Mouse (Mus musculus) limb, embryonic 10.5 days (tissue): Measurements from ENCODE around the gene Fem1a. TPM values are rescaled to one million over a fixed set of nuclear protein-coding genes. Genes with fewer than 3 reads are reported as not detected.

Experiments used
- DNase-seq: peaks from one replicate; pipeline ENCODE4 v3.0.0-alpha.2; 2017; ENCODE audit warnings: low spot score
- H3K27ac ChIP-seq: fragments of 300-500 bp; sonication (generic); 2 replicates; pipeline ENCODE4 v1.5.1; 2016; ENCODE audit warnings: mild to moderate bottlenecking
- H3K27me3 ChIP-seq: fragments of 300-500 bp; sonication (generic); 2 replicates; pipeline ENCODE4 v1.6.1; 2016; ENCODE audit warnings: low read depth, mild to moderate bottlenecking; ENCODE audit not compliant: poor library complexity, severe bottlenecking
- H3K36me3 ChIP-seq: fragments of 300-500 bp; sonication (generic); 2 replicates; pipeline ENCODE4 v1.6.1; 2016; ENCODE audit warnings: mild to moderate bottlenecking, moderate library complexity
- H3K4me1 ChIP-seq: fragments of 300-500 bp; sonication (generic); 2 replicates; pipeline ENCODE4 v1.6.1; 2016
- H3K4me3 ChIP-seq: fragments of 300-500 bp; sonication (generic); 2 replicates; pipeline ENCODE4 v1.5.1; 2016; ENCODE audit warnings: mild to moderate bottlenecking, moderate library complexity
- H3K9me3 ChIP-seq: fragments of 300-500 bp; sonication (generic); replicated peaks from 2 replicates; pipeline ENCODE4 v1.6.1; 2016; ENCODE audit warnings: mild to moderate bottlenecking
- WGBS: fragments of 180-500 bp; shearing (Covaris S2); methylation state at CpG from one replicate; pipeline ENCODE4 v1.1.7; 2016; 5-methylcytosine and 5-hydroxymethylcytosine counted together
- polyA plus RNA-seq: library from polyadenylated mRNA; unstranded; fragments of >200 nt; fragmentation: Nextera tagmentation; extraction: Ambion mirVana; gene quantifications from 2 replicates; pipeline ENCODE4 v1.2.1, GENCODE M21; 2016

Fem1a gene
- polyA plus RNA-seq: 12.2 and 14.6 TPM in 2 replicates

- Histone ChIP-seq H3K4me1 (peaks cover 36% of the 10 kb centered on the region), H3K9me3 (no peaks in the 10 kb centered on the region), H3K27me3 (no peaks in the 10 kb centered on the region), H3K4me3 (peak within 1 kb of the TSS; percentile 72), H3K27ac (peak within 1 kb of the TSS; percentile 81), H3K36me3 (peaks cover 38% of the 10 kb centered on the region)
- under 1% methylated on average over 28 of the region's 28 CpGs for WGBS
- peak; percentile 88 for DNase-seq
Measured at GRCm38 (mm10) chr17:56256239-56256881, at the start of gene Fem1a. Gene Fem1a, plus strand, starts transcription at chr17:56256810.

GRCm38 (mm10) chr17:56206986-56207674 is 49.5 kb upstream of the Fem1a start:
- WGBS: 84% methylated on average over 6 of the region's 6 CpGs
- Histone ChIP-seq H3K27ac (no peak overlapping the region), H3K27me3 (no peaks in the 10 kb centered on the region), H3K9me3 (no peaks in the 10 kb centered on the region), H3K4me1 (no peaks in the 10 kb centered on the region), H3K36me3 (peaks cover 100% of the 10 kb centered on the region), H3K4me3 (no peak overlapping the region)
- no peak for DNase-seq

- peaks cover 96% of the 10 kb centered on the region for H3K36me3 ChIP-seq
Measured at GRCm38 (mm10) chr17:56207963-56208530, 48.6 kb upstream of the Fem1a start.

GRCm38 (mm10) chr17:56208821-56209220 is 47.8 kb upstream of the Fem1a start:
- peaks cover 4% of the 10 kb centered on the region; the same call in 1 of the 2 replicates for H3K4me1 ChIP-seq
- no peak overlapping the region for H3K27ac ChIP-seq
- DNase-seq: no peak
- no peak overlapping the region for H3K4me3 ChIP-seq
- no peaks in the 10 kb centered on the region for H3K27me3 ChIP-seq
- H3K36me3 ChIP-seq: peaks cover 91% of the 10 kb centered on the region
- WGBS: 90% methylated on average over 3 of the region's 3 CpGs
- no peaks in the 10 kb centered on the region for H3K9me3 ChIP-seq

More at GRCm38 (mm10) chr17:56207963-56208530, 48.6 kb upstream of the Fem1a start:
- Histone ChIP-seq H3K9me3 (no peaks in the 10 kb centered on the region), H3K4me3 (no peak overlapping the region), H3K27ac (no peak overlapping the region), H3K4me1 (peaks cover 4% of the 10 kb centered on the region; the same call in 1 of the 2 replicates), H3K27me3 (no peaks in the 10 kb centered on the region)
- no peak for DNase-seq
- 94% methylated on average over 9 of the region's 9 CpGs for WGBS

GRCm38 (mm10) chr17:56211090-56211489 is 45.5 kb upstream of the Fem1a start:
- DNase-seq: no peak
- Histone ChIP-seq H3K27ac (no peak overlapping the region), H3K4me1 (peaks cover 4% of the 10 kb centered on the region; the same call in 1 of the 2 replicates), H3K27me3 (no peaks in the 10 kb centered on the region), H3K9me3 (no peaks in the 10 kb centered on the region), H3K36me3 (peaks cover 80% of the 10 kb centered on the region), H3K4me3 (no peak overlapping the region)
- 96% methylated on average over 2 of the region's 2 CpGs for WGBS

GRCm38 (mm10) chr17:56212676-56213075 is 43.9 kb upstream of the Fem1a start:
- Histone ChIP-seq H3K9me3 (no peaks in the 10 kb centered on the region), H3K4me3 (no peak overlapping the region), H3K4me1 (peaks cover 19% of the 10 kb centered on the region), H3K36me3 (peaks cover 67% of the 10 kb centered on the region), H3K27me3 (no peaks in the 10 kb centered on the region), H3K27ac (no peak overlapping the region)
- WGBS: 73% methylated on average over 6 of the region's 6 CpGs
- no peak for DNase-seq

- 82% methylated on average over 1 of the region's 1 CpGs for WGBS
- no peak for DNase-seq
- H3K27ac ChIP-seq: no peak overlapping the region
- H3K27me3 ChIP-seq: no peaks in the 10 kb centered on the region
- H3K36me3 ChIP-seq: peaks cover 52% of the 10 kb centered on the region
- H3K4me3 ChIP-seq: no peak overlapping the region
- peaks cover 30% of the 10 kb centered on the region for H3K4me1 ChIP-seq
- H3K9me3 ChIP-seq: no peaks in the 10 kb centered on the region
Measured at GRCm38 (mm10) chr17:56214229-56214628, 42.4 kb upstream of the Fem1a start.

GRCm38 (mm10) chr17:56217670-56218069 is 38.9 kb upstream of the Fem1a start:
- WGBS: 73% methylated on average over 13 of the region's 13 CpGs
- Histone ChIP-seq H3K36me3 (peaks cover 18% of the 10 kb centered on the region), H3K4me1 (peaks cover 35% of the 10 kb centered on the region), H3K27ac (peak overlapping the region; percentile 92; the same call in 1 of the 2 replicates), H3K27me3 (no peaks in the 10 kb centered on the region), H3K9me3 (no peaks in the 10 kb centered on the region), H3K4me3 (peak overlapping the region; percentile 93)
- no peak for DNase-seq

- peaks cover 17% of the 10 kb centered on the region for H3K36me3 ChIP-seq
- WGBS: under 1% methylated on average over 73 of the region's 78 CpGs
- no peaks in the 10 kb centered on the region for H3K9me3 ChIP-seq
- H3K4me1 ChIP-seq: peaks cover 31% of the 10 kb centered on the region
- no peaks in the 10 kb centered on the region for H3K27me3 ChIP-seq
- peak; percentile 91 for DNase-seq
- peak within 1 kb of the TSS; percentile 92 for H3K27ac ChIP-seq
- peak within 1 kb of the TSS; percentile 93 for H3K4me3 ChIP-seq
Measured at GRCm38 (mm10) chr17:56218377-56219191, 38.0 kb upstream of the Fem1a start, which contains the start of gene Dpp9. Gene Dpp9, minus strand, starts transcription at chr17:56218905.

- Histone ChIP-seq H3K9me3 (no peaks in the 10 kb centered on the region), H3K36me3 (peaks cover 14% of the 10 kb centered on the region), H3K4me1 (peaks cover 31% of the 10 kb centered on the region), H3K27me3 (no peaks in the 10 kb centered on the region), H3K4me3 (peak overlapping the region; percentile 93), H3K27ac (peak overlapping the region; percentile 92)
- 52% methylated on average over 12 of the region's 12 CpGs for WGBS
- DNase-seq: no peak
Measured at GRCm38 (mm10) chr17:56219251-56219650, 37.4 kb upstream of the Fem1a start.

- no peak for DNase-seq
- peak overlapping the region; percentile 93; the same call in 1 of the 2 replicates for H3K4me3 ChIP-seq
Measured at GRCm38 (mm10) chr17:56219805-56220204, 36.8 kb upstream of the Fem1a start.

GRCm38 (mm10) chr17:56224916-56225315 is 31.7 kb upstream of the Fem1a start:
- H3K27me3 ChIP-seq: no peaks in the 10 kb centered on the region
- H3K36me3 ChIP-seq: no peaks in the 10 kb centered on the region
- H3K27ac ChIP-seq: no peak overlapping the region
- no peak for DNase-seq
- 55% methylated on average over 1 of the region's 1 CpGs for WGBS
- H3K4me1 ChIP-seq: 0 out of 2 replicates have a peak, but pooled peaks cover 2% of the 10 kb centered on the region
- no peak overlapping the region for H3K4me3 ChIP-seq
- no peaks in the 10 kb centered on the region for H3K9me3 ChIP-seq

More at GRCm38 (mm10) chr17:56219805-56220204, 36.8 kb upstream of the Fem1a start:
- no peak overlapping the region for H3K27ac ChIP-seq
- H3K27me3 ChIP-seq: no peaks in the 10 kb centered on the region
- peaks cover 8% of the 10 kb centered on the region; the same call in 1 of the 2 replicates for H3K36me3 ChIP-seq
- 57% methylated on average over 3 of the region's 3 CpGs for WGBS
- H3K4me1 ChIP-seq: peaks cover 31% of the 10 kb centered on the region
- H3K9me3 ChIP-seq: no peaks in the 10 kb centered on the region
